Mouse (Mus musculus): ENCODE data around the gene Apom.
A peak's percentile ranks its signal among the peaks of the same experiment; 100 is the strongest.

Gene Apom

DNA sequence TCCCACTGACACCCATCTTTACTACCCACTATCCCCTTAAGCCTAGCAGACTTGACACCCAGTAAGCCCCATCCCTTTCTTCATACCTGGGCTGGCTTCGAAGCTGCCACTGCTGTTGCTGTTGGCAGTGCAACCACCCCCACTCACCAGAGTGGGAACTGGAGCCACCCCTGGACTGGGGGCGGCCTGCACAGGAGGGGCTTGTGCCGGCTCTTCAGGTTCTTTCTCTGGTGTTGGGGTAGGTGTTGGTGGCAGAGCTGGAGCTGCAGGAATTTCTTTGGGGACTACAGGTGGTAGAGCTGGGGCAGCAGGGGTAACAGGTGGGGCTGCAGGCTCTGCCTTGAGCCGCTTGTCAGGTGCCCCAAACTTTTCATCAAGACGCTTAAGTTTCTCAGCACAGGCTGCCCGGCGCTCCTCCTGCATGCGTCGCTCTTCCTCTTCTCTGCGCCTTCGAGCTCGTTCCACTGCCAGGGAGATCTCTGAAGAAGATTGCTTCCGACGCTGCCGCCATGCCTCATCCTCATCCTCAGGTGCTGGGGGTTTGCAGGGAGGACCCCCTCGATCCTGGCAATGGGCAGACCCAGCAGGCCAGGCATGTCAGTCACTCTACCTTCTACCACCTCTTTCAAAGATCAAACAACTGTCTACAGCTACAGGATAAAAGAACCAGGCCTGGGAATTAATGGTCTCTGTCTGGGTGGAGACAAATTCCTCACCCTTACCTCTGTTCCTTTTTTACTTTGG is 27.2 kb upstream of the Apom start:
- DNase-seq (ENCODE audit: low spot score): no peak

DNA sequence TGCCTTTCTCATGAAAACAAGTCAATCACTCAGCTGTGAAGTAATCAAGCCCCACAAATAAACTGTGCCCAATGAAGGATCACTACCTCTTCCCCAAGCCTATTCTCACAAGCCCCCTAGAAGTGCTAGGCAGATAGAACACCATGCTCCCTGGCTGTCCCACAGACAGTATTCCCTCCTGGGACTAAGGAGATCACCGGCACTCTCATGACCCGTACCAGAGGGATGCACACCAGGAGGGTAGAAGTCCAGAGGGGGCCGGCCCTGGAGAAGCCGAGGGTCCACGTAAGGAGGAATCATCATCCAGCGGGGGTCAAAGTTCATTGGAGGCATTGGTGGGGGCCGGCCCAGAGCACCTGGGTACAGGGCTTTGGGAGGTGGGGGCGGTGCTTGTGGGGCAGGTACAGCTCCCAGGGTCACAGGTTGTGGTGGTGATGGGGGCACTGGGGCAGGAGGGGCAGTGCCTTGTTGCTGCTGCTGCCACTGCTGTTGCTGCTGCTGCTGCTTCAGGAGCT is 25.9 kb upstream of the Apom start:
- DNase-seq (ENCODE audit: low spot score): no peak

DNA sequence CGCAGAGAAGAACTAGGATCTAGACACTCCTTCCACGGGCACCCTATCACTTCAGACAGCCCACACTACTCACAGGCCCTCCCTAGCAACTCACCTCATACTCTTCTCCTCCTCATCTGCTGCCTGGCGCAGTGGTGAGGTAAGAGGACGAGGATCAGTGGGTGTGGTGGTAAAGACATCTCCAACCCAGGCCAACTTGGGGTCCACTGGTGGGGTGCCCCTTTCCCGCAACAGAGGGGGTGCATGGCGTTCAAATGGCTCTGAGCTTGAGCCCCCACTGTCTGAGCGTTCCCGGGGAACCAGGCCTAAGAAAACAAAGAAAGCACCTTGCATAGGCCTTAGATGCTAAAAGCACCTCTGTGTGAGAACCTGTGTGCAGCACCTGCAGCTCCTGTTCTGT is 25.4 kb upstream of the Apom start:
- no peak for DNase-seq (ENCODE audit: low spot score)

DNA sequence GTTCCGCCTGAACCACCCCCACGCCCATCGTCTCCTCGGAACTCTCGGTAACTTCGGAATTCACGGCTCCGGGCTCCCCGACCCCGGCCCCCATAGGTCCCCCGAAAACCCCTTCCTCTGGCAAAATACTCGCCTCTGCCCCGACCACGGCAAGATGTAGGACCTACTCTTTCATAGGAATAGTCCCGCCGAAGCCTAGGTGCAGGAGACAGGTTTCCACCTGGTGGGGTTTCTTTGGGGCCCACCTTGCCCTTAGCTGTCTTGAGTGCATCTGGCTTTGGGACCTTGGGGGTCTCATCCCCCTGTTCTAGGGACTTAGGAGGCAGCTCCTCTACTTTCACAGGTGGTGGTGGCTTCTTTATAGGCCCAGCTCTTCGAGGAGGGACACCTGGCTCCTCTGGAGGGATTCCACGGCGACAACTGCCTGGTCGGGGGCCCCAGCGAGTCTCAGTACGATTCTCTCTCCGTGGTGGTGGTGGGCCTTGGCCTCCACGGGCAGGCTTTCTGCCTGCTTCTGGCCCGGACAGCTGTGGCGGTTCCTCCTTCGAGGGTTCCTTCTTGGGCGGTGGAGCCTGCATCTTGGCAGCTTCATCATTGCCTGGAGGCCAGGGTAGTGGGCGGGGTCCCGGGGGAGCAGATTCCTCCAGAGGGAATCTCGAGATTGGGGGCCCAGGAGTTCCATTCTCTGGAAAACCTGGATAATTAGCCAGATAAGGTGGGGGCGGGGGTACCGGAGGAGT is 24.8 kb upstream of the Apom start:
- DNase-seq (ENCODE audit: low spot score): no peak

DNA sequence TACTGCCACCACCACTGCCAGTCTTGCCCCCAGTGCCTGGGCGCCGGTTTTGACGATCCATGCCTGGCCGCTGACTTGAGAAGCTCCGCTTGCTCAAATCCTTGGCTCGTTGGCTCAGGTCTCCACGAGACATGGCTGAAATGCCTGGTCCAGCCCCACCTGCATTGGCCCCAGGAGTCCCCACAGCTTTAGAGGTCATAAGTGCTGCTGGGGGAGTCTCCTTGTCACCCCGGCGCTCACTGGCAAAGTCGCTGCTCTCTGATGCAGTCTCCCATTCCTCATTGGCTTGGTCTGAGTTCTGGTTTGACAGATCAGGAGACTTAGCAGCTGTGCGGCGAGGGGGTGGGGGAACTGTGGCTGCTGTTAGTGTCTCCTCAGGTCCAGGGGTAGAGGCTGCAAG is 23.6 kb upstream of the Apom start:
- no peak for DNase-seq (ENCODE audit: low spot score)

DNA sequence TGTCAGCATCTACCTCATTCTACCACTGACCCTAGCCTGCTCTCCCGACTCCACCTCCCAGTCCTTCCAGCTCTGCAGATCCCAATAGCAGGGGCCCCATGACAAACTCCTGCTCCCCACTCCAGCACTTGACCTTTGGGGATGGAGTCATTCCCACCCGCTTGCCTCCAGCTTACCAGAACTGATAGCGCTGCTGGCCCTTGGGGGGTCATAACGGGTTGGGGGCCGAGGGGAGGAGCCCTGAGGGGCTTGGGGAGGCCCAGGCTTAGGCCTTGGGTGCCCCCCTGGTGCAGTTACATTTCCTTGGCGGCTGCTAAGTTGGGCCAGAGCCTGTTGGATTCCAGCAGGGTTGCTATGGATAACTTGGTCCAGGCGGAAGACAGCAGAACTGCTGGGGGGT is 22.8 kb upstream of the Apom start:
- DNase-seq (ENCODE audit: low spot score): no peak

GRCm38 (mm10) chr17:35153931-35154330 is 22.1 kb upstream of the Apom start:
- no peak for DNase-seq (ENCODE audit: low spot score)

- DNase-seq (ENCODE audit: low spot score): no peak
These were observed 21.2 kb upstream of the Apom start for GRCm38 (mm10) chr17:35153077-35153476.

- DNase-seq (ENCODE audit: low spot score): no peak
These were observed 20.3 kb upstream of the Apom start for GRCm38 (mm10) chr17:35152121-35152520.

DNA sequence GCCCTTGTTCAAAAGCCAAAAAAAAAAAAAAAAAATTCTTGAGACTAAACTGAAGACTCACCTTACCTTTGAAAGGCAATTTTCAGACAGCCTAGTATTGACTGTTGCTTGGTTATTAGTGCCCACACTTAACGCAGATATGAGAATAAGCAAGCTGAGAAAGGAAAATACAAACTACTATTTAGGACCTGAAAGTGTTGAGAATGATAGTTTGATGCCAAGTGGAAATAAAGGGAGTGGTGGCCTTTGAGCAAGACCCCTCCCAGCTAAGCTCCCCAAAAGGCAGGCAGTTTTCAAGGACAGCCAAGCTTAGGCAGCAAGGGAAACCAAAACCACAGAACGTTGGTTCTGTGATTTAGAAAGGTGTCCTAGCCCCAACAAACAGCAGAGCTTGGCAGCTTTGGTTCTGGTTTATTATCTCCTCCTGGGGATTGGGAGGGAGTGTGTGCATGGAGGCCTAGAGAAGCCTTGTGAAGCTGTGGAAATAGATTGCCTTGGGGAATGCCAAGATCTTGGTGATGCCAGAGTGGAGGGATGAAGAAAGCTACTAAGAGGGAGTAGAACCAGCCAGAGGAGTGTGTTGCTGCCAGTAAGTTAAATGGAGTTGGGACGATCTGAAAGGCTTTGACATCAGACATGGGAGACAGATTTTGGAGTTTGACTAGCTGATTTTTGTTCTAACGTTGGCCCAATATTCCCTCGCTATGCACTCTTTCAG is 16.2 kb upstream of the Apom start:
- DNase-seq (ENCODE audit: low spot score): no peak

DNA sequence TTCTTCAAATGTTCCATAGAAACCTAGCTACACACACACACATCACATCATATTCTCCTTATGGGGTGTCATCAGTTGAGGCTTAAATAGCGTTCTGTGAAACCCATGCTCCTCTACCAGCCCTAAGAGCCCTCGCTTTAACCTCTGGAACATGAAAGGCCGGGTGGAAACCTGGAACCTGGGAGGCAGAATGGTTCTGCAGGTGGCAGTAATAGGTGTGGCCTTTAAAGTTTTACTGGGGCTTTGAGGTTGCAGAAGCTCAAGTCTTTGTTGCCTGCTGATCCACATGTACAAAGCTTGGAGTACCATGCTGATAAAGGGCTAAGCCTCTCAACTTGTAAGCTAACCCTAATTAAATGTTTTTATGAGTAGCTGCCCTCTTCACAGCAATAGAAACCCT is 15.5 kb upstream of the Apom start:
- no peak for DNase-seq (ENCODE audit: low spot score)

DNA sequence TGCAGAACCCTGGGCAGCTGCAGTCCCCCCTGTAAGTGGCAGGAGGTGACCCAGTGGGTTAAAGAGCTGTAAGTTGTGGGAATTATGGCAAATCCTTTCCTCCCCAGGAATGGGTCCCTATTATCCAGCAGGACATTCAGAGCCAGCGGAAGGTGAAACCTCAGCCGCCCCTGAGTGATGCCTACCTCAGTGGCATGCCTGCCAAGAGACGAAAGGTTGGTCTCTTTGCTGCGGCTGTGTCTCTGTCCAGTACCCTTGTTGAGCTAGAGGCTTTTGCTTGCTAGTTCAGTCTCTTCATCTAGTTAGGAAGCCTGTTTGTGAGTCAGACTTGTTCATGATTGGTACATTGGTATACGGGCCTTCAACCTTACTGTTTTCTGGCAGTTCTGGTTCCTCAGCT is 14.3 kb upstream of the Apom start:
- no peak for DNase-seq (ENCODE audit: low spot score)

- DNase-seq (ENCODE audit: low spot score): no peak
These were observed 10.1 kb upstream of the Apom start for GRCm38 (mm10) chr17:35141971-35142370.

DNA sequence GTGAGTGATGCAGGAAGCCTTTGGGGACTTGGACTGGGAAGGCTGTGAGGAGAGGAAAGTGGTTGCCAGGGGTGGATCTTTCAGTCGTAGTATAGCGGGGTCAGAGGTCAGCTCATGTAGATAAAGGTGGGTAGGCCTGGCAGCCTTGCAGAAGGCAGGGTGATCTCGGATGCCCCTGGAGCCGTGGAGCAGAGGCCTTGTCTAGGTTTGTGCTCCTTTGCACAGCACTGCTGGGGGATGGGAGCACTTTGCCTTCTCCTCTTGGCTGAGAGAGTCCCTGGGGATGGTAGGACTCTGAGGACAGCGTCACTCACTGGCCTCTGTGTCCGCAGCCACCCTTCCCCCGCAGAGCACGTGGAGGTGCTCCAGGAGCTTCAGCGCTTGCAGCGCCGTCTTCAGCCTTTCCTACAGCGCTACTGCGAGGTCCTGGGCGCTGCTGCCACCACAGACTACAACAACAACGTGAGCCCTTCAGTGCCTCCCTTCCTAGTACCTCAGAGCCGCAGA is 8.7 kb upstream of the Apom start:
- no peak for DNase-seq (ENCODE audit: low spot score)

DNA sequence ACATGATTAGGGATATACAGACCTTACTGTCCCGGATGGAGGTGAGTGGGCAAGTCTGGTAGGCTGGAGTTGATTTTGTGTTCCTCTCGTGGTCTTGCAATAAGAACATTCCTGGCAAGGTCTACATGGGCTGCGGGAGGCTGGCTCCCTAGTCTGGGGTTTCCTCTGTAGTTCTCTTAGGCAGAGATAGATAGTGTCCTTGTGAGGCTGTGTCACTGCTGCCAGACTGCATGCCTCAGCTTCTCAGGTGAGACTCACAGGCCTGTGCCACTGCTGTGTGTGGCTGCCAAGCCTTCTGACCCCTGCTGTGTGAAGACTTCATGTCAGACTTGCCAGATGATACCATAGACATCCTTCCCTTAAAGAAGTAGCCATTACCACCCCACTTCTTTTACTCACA is 7.4 kb upstream of the Apom start:
- no peak for DNase-seq (ENCODE audit: low spot score)

DNA sequence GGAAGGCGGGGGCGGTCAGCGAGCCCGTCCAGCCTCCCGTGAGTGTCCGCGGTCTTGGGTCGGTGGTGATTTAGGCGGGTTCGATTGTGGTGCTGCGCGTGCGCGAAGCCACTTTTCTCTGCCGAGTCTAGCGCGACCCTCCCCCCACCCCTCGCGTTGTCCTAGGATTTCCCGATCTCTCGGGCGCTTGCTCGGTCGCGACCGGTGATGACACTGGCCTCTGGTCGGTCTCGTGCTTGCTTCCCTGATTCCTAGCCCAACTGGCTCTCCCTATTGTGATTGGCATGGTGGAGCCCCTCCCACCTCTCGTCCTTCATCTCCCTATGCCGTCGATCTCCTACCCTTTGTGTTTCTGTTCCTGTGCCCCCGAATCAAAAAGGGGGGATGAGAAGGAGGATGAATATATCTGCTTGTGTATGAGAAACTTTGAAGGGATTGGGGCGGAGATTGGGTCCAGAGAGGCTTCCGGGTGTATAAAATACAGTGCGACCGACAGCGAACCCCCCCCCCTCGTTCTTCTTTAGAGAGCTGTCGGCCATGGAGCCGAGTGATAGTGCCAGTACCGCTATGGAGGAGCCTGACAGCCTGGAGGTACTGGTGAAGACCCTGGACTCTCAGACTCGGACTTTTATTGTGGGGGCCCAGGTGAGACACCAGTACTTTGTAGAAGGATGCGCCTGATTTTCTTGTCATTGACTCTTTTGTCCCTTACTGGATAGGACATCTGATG is 3.9 kb upstream of the Apom start:
- DNase-seq (ENCODE audit: low spot score): no peak

GRCm38 (mm10) chr17:35134801-35135590 is 3.1 kb upstream of the Apom start, which contains the start of gene Bag6:
Gene Bag6, plus strand, starts transcription at chr17:35135178.
- DNase-seq (ENCODE audit: low spot score): peak; percentile 94

GRCm38 (mm10) chr17:35133517-35133916 is 1.7 kb upstream of the Apom start:
- no peak for DNase-seq (ENCODE audit: low spot score)

GRCm38 (mm10) chr17:35132174-35132560 is 317 bp upstream of the Apom start:
- no peak for DNase-seq (ENCODE audit: low spot score)

DNA sequence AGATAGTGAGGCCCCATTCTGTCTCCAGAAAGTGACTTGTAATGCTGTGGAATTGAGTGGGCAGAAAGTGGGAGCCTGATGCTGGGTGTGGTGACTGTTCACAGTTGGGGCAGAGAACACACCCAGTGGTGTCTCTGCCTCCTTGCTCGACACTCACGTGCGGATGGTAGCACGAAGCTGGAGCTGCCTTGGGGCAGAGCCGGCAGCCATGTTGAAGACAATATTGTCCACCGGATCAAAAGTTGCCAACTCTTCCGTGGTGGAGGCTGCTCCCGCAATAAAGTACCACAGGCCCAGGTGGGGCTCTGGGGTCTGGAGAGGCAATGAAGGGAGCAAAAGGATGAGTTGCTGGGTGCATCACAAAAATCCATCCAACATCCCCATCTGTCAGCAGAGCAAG is 812 bp downstream of the Apom start:
- DNase-seq (ENCODE audit: low spot score): no peak

DNA sequence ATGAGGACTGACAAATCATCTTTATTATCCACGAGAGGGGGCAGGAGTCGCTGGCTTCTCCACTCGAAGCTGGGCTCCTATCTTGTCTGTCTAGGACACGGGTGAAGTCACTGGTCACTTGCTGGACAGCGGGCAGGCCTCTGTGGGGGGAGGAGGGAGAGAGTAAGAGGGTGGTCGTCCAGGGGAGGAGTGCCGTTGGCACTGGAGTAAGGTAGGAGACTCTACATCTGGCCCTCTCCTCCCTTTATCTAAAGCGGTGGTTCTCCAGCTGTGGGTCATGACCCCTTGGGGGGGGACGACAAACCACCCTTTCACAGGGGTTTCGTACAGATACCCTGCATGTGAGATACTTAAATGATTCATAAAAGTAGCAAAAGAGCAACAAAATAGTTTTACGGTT is 2.9 kb downstream of the Apom start:
- DNase-seq (ENCODE audit: low spot score): no peak
